Mouse (Mus musculus) stomach, postnatal 0 days (tissue): Measurements from ENCODE around the gene Muc4. TPM values are rescaled to one million over a fixed set of nuclear protein-coding genes. Genes with fewer than 3 reads are reported as not detected.

Source experiments
- ATAC-seq: fragments of 200-750 bp; cut with Nextera tagmentation; 2 replicates; pipeline ENCODE4 v1.8.0; 2017; ENCODE audit not compliant: low FRiP score, low TSS enrichment
- DNase-seq: peaks from one replicate; pipeline ENCODE4 v3.0.0-alpha.2; 2016; ENCODE audit warnings: low spot score
- H3K27ac ChIP-seq: fragments of 300-500 bp; sonication (generic); replicated peaks from 2 replicates; pipeline ENCODE4 v1.5.1; 2014; ENCODE audit warnings: mild to moderate bottlenecking, control low read depth
- H3K27me3 ChIP-seq: fragments of 300-500 bp; sonication (generic); 2 replicates; pipeline ENCODE4 v1.6.1; 2014; ENCODE audit warnings: low read length; ENCODE audit not compliant: control insufficient read depth, insufficient read depth
- H3K36me3 ChIP-seq: fragments of 300-500 bp; sonication (generic); 2 replicates; pipeline ENCODE4 v1.6.1; 2014; ENCODE audit warnings: low read length, mixed read lengths; ENCODE audit not compliant: control insufficient read depth, insufficient read depth
- H3K4me1 ChIP-seq: fragments of 300-500 bp; sonication (generic); replicated peaks from 2 replicates; pipeline ENCODE4 v1.6.1; 2014; ENCODE audit warnings: antibody characterized with exemption; ENCODE audit not compliant: control insufficient read depth, insufficient read depth
- H3K4me2 ChIP-seq: fragments of 300-500 bp; sonication (generic); replicated peaks from 2 replicates; pipeline ENCODE4 v1.6.1; 2014; ENCODE audit warnings: low read depth, mild to moderate bottlenecking, control low read depth, moderate library complexity
- H3K4me3 ChIP-seq: fragments of 300-500 bp; sonication (generic); 2 replicates; pipeline ENCODE4 v1.5.1; 2014; ENCODE audit warnings: low read depth, low read length, control low read depth
- H3K9ac ChIP-seq: fragments of 300-500 bp; sonication (generic); 2 replicates; pipeline ENCODE4 v1.6.1; 2014; ENCODE audit warnings: mild to moderate bottlenecking, low read length, control low read depth, mixed read lengths
- H3K9me3 ChIP-seq: fragments of 300-500 bp; sonication (generic); 2 replicates; pipeline ENCODE4 v1.6.1; 2016; ENCODE audit warnings: low read length; ENCODE audit not compliant: control insufficient read depth
- CTCF ChIP-seq: IDR thresholded peaks from 2 replicates; pipeline ENCODE4 v1.5.1; 2016; ENCODE audit warnings: antibody characterized with exemption, low read depth, mild to moderate bottlenecking, moderate library complexity
- EP300 ChIP-seq: optimal IDR thresholded peaks from 2 replicates; pipeline ENCODE3; 2016; ENCODE audit warnings: antibody characterized with exemption
- WGBS: fragments of 180-500 bp; shearing (Covaris S2); extraction: QIAGEN DNeasy Blood & Tissue Kit; methylation state at CpG from one replicate; pipeline ENCODE4 v1.1.7; 2014; 5-methylcytosine and 5-hydroxymethylcytosine counted together
- polyA plus RNA-seq: library from polyadenylated mRNA; unstranded; fragments of >200 nt; fragmentation: Nextera tagmentation; extraction: Ambion mirVana; gene quantifications from 2 replicates; pipeline ENCODE4 v1.2.1, GENCODE M21; 2015

Gene Muc4
- polyA plus RNA-seq = 2.5 and 2.8 TPM in 2 replicates

DNA sequence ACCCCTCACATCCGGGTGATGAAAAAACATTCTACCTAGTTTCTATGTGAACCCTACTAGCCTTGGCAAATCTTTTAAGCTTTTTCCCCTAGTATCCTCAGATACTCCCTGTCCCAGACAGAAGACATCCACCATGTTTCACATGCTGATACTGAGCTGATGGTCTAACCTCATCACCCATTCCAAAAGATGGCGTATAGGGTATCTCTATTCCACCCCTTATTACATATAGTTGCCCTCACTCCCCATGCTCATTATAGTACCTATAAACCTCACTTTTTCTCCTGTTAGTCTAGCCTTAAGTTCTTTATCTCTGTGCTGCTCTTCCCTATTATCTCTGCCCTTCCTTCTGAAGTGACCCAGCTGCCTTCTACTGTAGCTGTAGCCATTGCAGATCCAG lies at the start of gene Muc4:
Muc4 (plus strand) TSS at position 301 of the 400 bp plus-strand sequence.
- H3K4me2 ChIP-seq = 0 out of 2 replicates have a peak within 1 kb of the TSS, but pooled peaks have one; percentile 1
- peak within 1 kb of the TSS; percentile 45 for H3K27ac ChIP-seq
- H3K4me1 ChIP-seq = no peaks in the 10 kb centered on the region
- no peaks in the 10 kb centered on the region for H3K36me3 ChIP-seq
- no peak within 1 kb of the TSS for H3K9ac ChIP-seq
- H3K9me3 ChIP-seq = no peaks in the 10 kb centered on the region
- WGBS = 89% methylated on average over 2 of the region's 2 CpGs
- DNase-seq = no peak
- no peaks in the 10 kb centered on the region for H3K27me3 ChIP-seq
- H3K4me3 ChIP-seq = no peak within 1 kb of the TSS
- ATAC-seq = no peak
- TF ChIP-seq EP300 (no peak), CTCF (no peak)

- DNase-seq = peak; percentile 12
- H3K27ac ChIP-seq = no peak overlapping the region
- no peak overlapping the region for H3K4me3 ChIP-seq
- no peaks in the 10 kb centered on the region for H3K27me3 ChIP-seq
- H3K4me1 ChIP-seq = no peaks in the 10 kb centered on the region
- no peaks in the 10 kb centered on the region for H3K9me3 ChIP-seq
- ATAC-seq = no peak
- TF ChIP-seq CTCF (no peak), EP300 (no peak)
- H3K36me3 ChIP-seq = peaks cover 9% of the 10 kb centered on the region
- H3K4me2 ChIP-seq = no peak overlapping the region
- 47% methylated on average over 5 of the region's 5 CpGs for WGBS
- H3K9ac ChIP-seq = no peak overlapping the region
These were observed 49.7 kb upstream of the Muc4 start for GRCm38 (mm10) chr16:32685998-32686397.

- H3K27ac ChIP-seq = no peak overlapping the region
- H3K9ac ChIP-seq = no peak overlapping the region
- no peaks in the 10 kb centered on the region for H3K9me3 ChIP-seq
- no peaks in the 10 kb centered on the region for H3K27me3 ChIP-seq
- H3K4me1 ChIP-seq = no peaks in the 10 kb centered on the region
- WGBS = 82% methylated on average over 5 of the region's 5 CpGs
- TF ChIP-seq CTCF (peak; percentile 43), EP300 (no peak)
- no peak overlapping the region for H3K4me2 ChIP-seq
- ATAC-seq (no peak), DNase-seq (no peak)
- H3K36me3 ChIP-seq = peaks cover 6% of the 10 kb centered on the region; the same call in 1 of the 2 replicates
- no peak overlapping the region for H3K4me3 ChIP-seq
These were observed 48.5 kb upstream of the Muc4 start for GRCm38 (mm10) chr16:32687221-32687620.

GRCm38 (mm10) chr16:32688770-32689169 lies 46.9 kb upstream of the Muc4 start:
- Histone ChIP-seq H3K9ac (no peak overlapping the region), H3K36me3 (no peaks in the 10 kb centered on the region), H3K4me2 (no peak overlapping the region), H3K27ac (peak overlapping the region; percentile 35; the same call in 1 of the 2 replicates), H3K9me3 (no peaks in the 10 kb centered on the region), H3K4me3 (no peak overlapping the region), H3K27me3 (no peaks in the 10 kb centered on the region), H3K4me1 (no peaks in the 10 kb centered on the region)
- peak; percentile 89 for ATAC-seq
- TF ChIP-seq CTCF = no peak
- TF ChIP-seq EP300 = no peak
- DNase-seq = peak; percentile 72
- WGBS = 32% methylated on average over 4 of the region's 4 CpGs

- H3K4me1 ChIP-seq = no peaks in the 10 kb centered on the region
- no peak overlapping the region for H3K27ac ChIP-seq
- no peak overlapping the region for H3K9ac ChIP-seq
- TF ChIP-seq CTCF (peak; percentile 95), EP300 (no peak)
- H3K9me3 ChIP-seq = no peaks in the 10 kb centered on the region
- H3K4me3 ChIP-seq = no peak overlapping the region
- H3K36me3 ChIP-seq = no peaks in the 10 kb centered on the region
- WGBS = 4% methylated on average over 9 of the region's 9 CpGs
- DNase-seq = peak; percentile 73
- no peaks in the 10 kb centered on the region for H3K27me3 ChIP-seq
- peak; percentile 36; the same call in 1 of the 2 replicates for ATAC-seq
- H3K4me2 ChIP-seq = no peak overlapping the region
These were observed 46.2 kb upstream of the Muc4 start for GRCm38 (mm10) chr16:32689501-32689900.

DNA sequence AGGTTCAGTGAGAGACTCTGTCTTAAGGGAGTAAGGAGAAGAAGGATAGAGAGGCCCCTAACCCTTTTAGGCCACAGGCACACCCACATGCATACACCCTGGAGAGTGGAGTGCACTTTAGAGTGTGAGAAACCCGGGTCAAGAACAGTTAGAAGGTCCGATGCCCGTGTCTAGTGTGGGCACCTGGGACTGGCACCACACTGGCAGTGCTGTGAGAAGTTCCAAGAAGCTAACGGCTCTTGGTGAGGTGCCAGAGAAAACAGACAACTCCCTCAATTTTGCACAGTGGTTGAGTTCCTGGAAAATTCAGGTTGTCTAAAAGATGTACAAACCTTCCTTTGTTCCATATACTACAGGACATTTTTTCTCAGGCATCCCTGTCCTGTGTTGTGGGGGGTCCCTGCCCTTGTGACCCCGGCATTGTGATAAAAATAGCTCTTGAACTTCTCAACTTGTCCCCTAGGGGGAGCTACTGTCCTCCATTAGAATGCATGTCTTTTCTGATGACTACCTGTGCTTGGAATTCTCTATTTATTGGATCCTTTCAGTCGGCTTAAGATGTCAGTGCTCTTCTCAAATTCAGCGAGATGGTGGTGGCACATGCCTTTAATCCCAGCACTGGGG lies 38.7 kb upstream of the Muc4 start:
- Histone ChIP-seq H3K27ac (no peak overlapping the region), H3K27me3 (no peaks in the 10 kb centered on the region), H3K4me1 (no peaks in the 10 kb centered on the region), H3K4me2 (no peak overlapping the region), H3K9me3 (no peaks in the 10 kb centered on the region), H3K36me3 (no peaks in the 10 kb centered on the region), H3K4me3 (no peak overlapping the region), H3K9ac (no peak overlapping the region)
- WGBS = 33% methylated on average over 7 of the region's 7 CpGs
- DNase-seq = no peak
- peak; percentile 25; the same call in 1 of the 2 replicates for ATAC-seq
- no peak for TF ChIP-seq EP300
- peak; percentile 80 for TF ChIP-seq CTCF
